In genomic region chr15:96446785-96447184, GRCm38 (mm10) we compare ENCODE assay signal across 31 mouse cellular contexts. TPM values are rescaled to one million over a fixed set of nuclear protein-coding genes. Genes with fewer than 3 reads are reported as not detected.
DNase-seq lines count a peak whose midpoint lies in the region; ATAC-seq and TF ChIP-seq lines count a peak whose summit lies in the region.
"Had no signal": no experiment of that assay in that cellular context is flagged by ENCODE, and none has a peak within 500 bp of the region (broad histone marks: within the 10 kb centered on the region; RNA-seq: fewer than 3 reads in every experiment).

No protein-coding gene starts in this region.

- no peak overlapping the region for H3K4me2 ChIP-seq in limb, embryonic 11.5 days (ENCODE audit: low read depth, severe bottlenecking)
- no peak overlapping the region for H3K4me2 ChIP-seq in forebrain, postnatal 0 days (ENCODE audit: low read depth)
- H3K4me2 ChIP-seq: embryonic facial prominence, embryonic 13.5 days; forebrain, embryonic 13.5 days; heart, embryonic 11.5 days; hindbrain, embryonic 13.5 days had no signal

- H3K4me3 ChIP-seq in limb, embryonic 11.5 days (ENCODE audit: low read depth, low read length), result no peak overlapping the region
- H3K4me3 ChIP-seq in limb, embryonic 10.5 days, result no peak overlapping the region
- H3K4me3 ChIP-seq in forebrain, postnatal 0 days (ENCODE audit: low read depth, low read length), result no peak overlapping the region
- H3K4me3 ChIP-seq: embryonic facial prominence, embryonic 10.5 days; embryonic facial prominence, embryonic 13.5 days; erythroblast, embryonic 14.5 days; forebrain, embryonic 10.5 days; forebrain, embryonic 13.5 days; gastrocnemius, adult 2 months; hindbrain, embryonic 10.5 days; hindbrain, embryonic 13.5 days had no signal

- DNase-seq in limb, embryonic 11.5 days (ENCODE audit: low spot score), result peak; percentile 7
- no peak for DNase-seq in limb, embryonic 10.5 days (ENCODE audit: low spot score)
- DNase-seq in brain, embryonic 14.5 days (ENCODE audit: low read depth), result peak; percentile 5
- DNase-seq in gonadal fat pad, adult 2 months (ENCODE audit: low read depth), result peak; percentile 94
- peak; percentile 78 for DNase-seq in retina, postnatal 1 day
- no peak for DNase-seq in ovary, adult 18-20 months (ENCODE audit: low spot score)
- DNase-seq in forebrain, postnatal 0 days, result no peak
- DNase-seq: adrenal gland, adult 2 months; adrenal gland, postnatal 14 days; B cell, adult 2 months; cerebellum, adult 11-12 months; cerebellum, adult 8-10 months; cerebellum, postnatal 10 days; cerebellum, postnatal 36 days; embryo, embryonic 11 days; gastrocnemius, adult 2 months; gastrocnemius, postnatal 14 days; heart, postnatal 36 days had no signal

- WGBS in limb, embryonic 11.5 days, result 87% methylated on average over 10 of the region's 10 CpGs
- WGBS in limb, embryonic 10.5 days, result 85% methylated on average over 10 of the region's 10 CpGs
- WGBS in forebrain, postnatal 0 days, result 67% methylated on average over 10 of the region's 10 CpGs

- ATAC-seq in limb, embryonic 11.5 days (ENCODE audit: insufficient number of reproducible peaks, low FRiP score, low TSS enrichment, low read depth), result no peak
- ATAC-seq in forebrain, postnatal 0 days, result no peak
- ATAC-seq: forebrain, embryonic 13.5 days; forebrain, embryonic 16.5 days; hindbrain, embryonic 16.5 days; Patski had no signal

- TF ChIP-seq POLR2A in brain, embryonic 14.5 days (IDR thresholded peaks at IDR 0.05; ENCODE audit: borderline replicate concordance, extremely low read depth, insufficient read depth, insufficient read length, poor library complexity, severe bottlenecking), result no peak

- H3K27me3 ChIP-seq in limb, embryonic 11.5 days (ENCODE audit: control insufficient read depth, insufficient read depth, low read length), result no peaks in the 10 kb centered on the region
- no peaks in the 10 kb centered on the region for H3K27me3 ChIP-seq in limb, embryonic 10.5 days (ENCODE audit: low read depth, poor library complexity, severe bottlenecking)
- no peaks in the 10 kb centered on the region for H3K27me3 ChIP-seq in forebrain, postnatal 0 days (ENCODE audit: insufficient read depth, low read length)
- H3K27me3 ChIP-seq: CH12.LX; embryonic facial prominence, embryonic 13.5 days; forebrain, embryonic 13.5 days; hindbrain, embryonic 13.5 days; Patski had no signal

- no peaks in the 10 kb centered on the region for H3K4me1 ChIP-seq in limb, embryonic 11.5 days (ENCODE audit: control insufficient read depth, insufficient read depth, low read length)
- no peaks in the 10 kb centered on the region for H3K4me1 ChIP-seq in limb, embryonic 10.5 days
- H3K4me1 ChIP-seq in forebrain, postnatal 0 days (ENCODE audit: insufficient read depth), result no peaks in the 10 kb centered on the region
- H3K4me1 ChIP-seq: embryonic facial prominence, embryonic 10.5 days; forebrain, embryonic 13.5 days; hindbrain, embryonic 10.5 days; hindbrain, embryonic 13.5 days had no signal

- no peak for TF ChIP-seq CTCF in brain, embryonic 14.5 days (IDR thresholded peaks at IDR 0.05; ENCODE audit: borderline replicate concordance, extremely low read depth, insufficient read depth, insufficient read length)
- no peak for TF ChIP-seq CTCF in forebrain, postnatal 0 days (IDR thresholded peaks at IDR 0.05; ENCODE audit: low read depth)

- H3K9ac ChIP-seq in limb, embryonic 11.5 days (ENCODE audit: low read length), result no peak overlapping the region
- no peak overlapping the region for H3K9ac ChIP-seq in forebrain, postnatal 0 days
- H3K9ac ChIP-seq: embryonic facial prominence, embryonic 13.5 days; forebrain, embryonic 13.5 days; hindbrain, embryonic 13.5 days had no signal

- peaks cover 7% of the 10 kb centered on the region; the same call in 1 of the 2 replicates for H3K36me3 ChIP-seq in limb, embryonic 11.5 days (ENCODE audit: control insufficient read depth, insufficient read depth, low read length)
- H3K36me3 ChIP-seq in limb, embryonic 10.5 days, result peaks cover 78% of the 10 kb centered on the region
- peaks cover 12% of the 10 kb centered on the region; the same call in 1 of the 2 replicates for H3K36me3 ChIP-seq in forebrain, postnatal 0 days (ENCODE audit: insufficient read depth)

- no peaks in the 10 kb centered on the region for H3K9me3 ChIP-seq in limb, embryonic 11.5 days (ENCODE audit: control insufficient read depth, low read length)
- no peaks in the 10 kb centered on the region for H3K9me3 ChIP-seq in limb, embryonic 10.5 days (replicated peaks)
- no peaks in the 10 kb centered on the region for H3K9me3 ChIP-seq in forebrain, postnatal 0 days (ENCODE audit: low read length)
- H3K9me3 ChIP-seq: embryonic facial prominence, embryonic 10.5 days; embryonic facial prominence, embryonic 13.5 days; forebrain, embryonic 10.5 days; forebrain, embryonic 13.5 days; G1E; hindbrain, embryonic 10.5 days; hindbrain, embryonic 13.5 days had no signal

- H3K27ac ChIP-seq in limb, embryonic 11.5 days (replicated peaks; ENCODE audit: low read depth, low read length), result no peak overlapping the region
- H3K27ac ChIP-seq in limb, embryonic 10.5 days, result no peak overlapping the region
- no peak overlapping the region for H3K27ac ChIP-seq in forebrain, postnatal 0 days (ENCODE audit: low read depth, low read length)
- H3K27ac ChIP-seq: embryonic facial prominence, embryonic 10.5 days; forebrain, embryonic 10.5 days; forebrain, embryonic 13.5 days; gastrocnemius, adult 2 months; hindbrain, embryonic 10.5 days; hindbrain, embryonic 13.5 days had no signal

RNA-seq across cellular contexts. Expression of gene Scaf11, which starts 13.9 kb away (rescaled TPM):
- 138 and 149 TPM in 2 replicates for polyA plus RNA-seq in limb, embryonic 11.5 days (2014; fragmentation: Nextera tagmentation; extraction: Ambion mirVana)
- 119 and 125 TPM in 2 replicates for polyA plus RNA-seq in limb, embryonic 10.5 days (2016; fragmentation: Nextera tagmentation; extraction: Ambion mirVana)
- polyA plus RNA-seq in brain, embryonic 14.5 days (2012; rRNA removed), result 28.1 and 34.9 TPM in 2 replicates
- polyA plus RNA-seq in gonadal fat pad, adult 2 months (2012; rRNA removed), result 19.9 and 23.1 TPM in 2 replicates
- total RNA-seq in forebrain, postnatal 0 days (2014; rRNA removed), result 30.5 and 40.1 TPM in 2 replicates
- polyA plus RNA-seq in forebrain, postnatal 0 days (2015; fragmentation: Nextera tagmentation; extraction: Ambion mirVana), result 30.5 and 37.6 TPM in 2 replicates

Comparison
In these comparisons a context has a peak if more than half of its experiments do, and no peak if none do; other contexts are left out.
1. DNase-seq: peak in limb, embryonic 11.5 days (single experiment), brain, embryonic 14.5 days (single experiment), gonadal fat pad, adult 2 months (single experiment) and retina, postnatal 1 day (single experiment); none in limb, embryonic 10.5 days (single experiment), ovary, adult 18-20 months (single experiment) and forebrain, postnatal 0 days (single experiment).